Mouse (Mus musculus) megakaryocyte, embryonic 14.5 days (primary cell): ENCODE measurements around the gene Sh3pxd2a.

ENCODE experiments used
- FLI1 ChIP-seq: IDR thresholded peaks from 2 replicates; pipeline ENCODE4 v1.6.1; 2012; ENCODE audit warnings: low read length, inconsistent platforms, mixed read lengths
- GATA1 ChIP-seq: IDR thresholded peaks from 3 replicates; pipeline ENCODE4 v1.6.1; 2012; ENCODE audit warnings: mixed read lengths, low read length, inconsistent platforms, borderline replicate concordance

DNA sequence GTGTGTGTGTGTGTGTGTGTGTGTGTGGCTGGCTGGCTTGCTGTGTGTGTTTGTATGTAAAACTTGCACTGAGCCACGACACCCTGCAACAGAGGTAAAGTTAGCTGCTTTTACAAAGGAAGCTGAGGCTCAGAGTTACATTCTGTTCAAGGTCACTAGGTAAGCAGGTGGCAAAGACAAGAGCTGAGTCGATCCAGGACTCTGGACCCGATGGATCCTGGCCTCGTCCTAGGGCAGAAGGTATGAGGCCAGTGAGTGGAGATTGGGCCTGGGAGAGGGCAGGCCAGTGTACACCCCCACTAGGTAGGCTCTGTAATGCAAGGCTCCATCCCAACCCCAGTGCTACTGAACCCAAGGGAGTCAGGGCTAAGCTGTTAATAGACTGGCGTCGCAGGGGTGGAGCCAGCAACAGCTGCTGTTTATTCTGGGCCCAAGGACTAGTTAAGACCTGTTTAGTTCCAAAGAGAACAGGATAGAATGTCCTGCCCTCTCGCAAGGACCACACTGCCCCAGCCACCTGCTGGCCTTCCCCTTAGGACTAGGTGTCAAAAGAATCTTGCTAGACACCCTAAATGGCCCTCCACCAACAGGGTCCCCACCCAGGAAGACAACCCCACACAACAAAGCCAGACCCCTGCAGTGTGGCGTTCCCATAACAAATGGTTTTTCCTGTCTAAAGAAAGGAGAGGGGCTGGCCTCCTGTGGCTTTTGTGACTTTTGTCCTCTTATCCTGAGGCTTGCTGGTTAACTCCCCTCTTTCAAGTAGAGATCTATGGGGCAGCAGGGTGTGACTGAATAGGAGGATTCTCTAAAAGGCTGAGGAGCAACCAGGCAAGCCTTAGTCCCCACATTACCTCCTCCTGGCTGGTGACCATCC is 13.7 kb downstream of the Sh3pxd2a start:
- TF ChIP-seq GATA1 (no peak), FLI1 (no peak)
